Mouse (Mus musculus) heart, postnatal 0 days (tissue): ENCODE results near the gene Fbxl18. TPM values are rescaled to one million over a fixed set of nuclear protein-coding genes. Genes with fewer than 3 reads are reported as not detected.

Source experiments
- ATAC-seq: fragments of 200-750 bp; cut with Nextera tagmentation; 2 replicates; pipeline ENCODE4 v1.8.0; 2017; ENCODE audit warnings: low read depth, moderate number of reproducible peaks, moderate library complexity; ENCODE audit not compliant: insufficient read depth
- DNase-seq: peaks from one replicate; pipeline ENCODE4 v3.0.0-alpha.2; 2016; ENCODE audit warnings: low spot score
- H3K27ac ChIP-seq: fragments of 300-500 bp; sonication (generic); 2 replicates; pipeline ENCODE4 v1.5.1; 2014; ENCODE audit warnings: low read depth, mild to moderate bottlenecking
- H3K27me3 ChIP-seq: fragments of 300-500 bp; sonication (generic); 2 replicates; pipeline ENCODE4 v1.6.1; 2014; ENCODE audit warnings: low read length, mixed read lengths; ENCODE audit not compliant: control insufficient read depth, insufficient read depth
- H3K36me3 ChIP-seq: fragments of 300-500 bp; sonication (generic); replicated peaks from 2 replicates; pipeline ENCODE4 v1.6.1; 2014; ENCODE audit warnings: low read length, mixed read lengths; ENCODE audit not compliant: control insufficient read depth, insufficient read depth
- H3K4me1 ChIP-seq: fragments of 300-500 bp; sonication (generic); 2 replicates; pipeline ENCODE4 v1.6.1; 2014; ENCODE audit warnings: antibody characterized with exemption; ENCODE audit not compliant: control insufficient read depth, insufficient read depth
- H3K4me2 ChIP-seq: fragments of 300-500 bp; sonication (generic); 2 replicates; pipeline ENCODE4 v1.6.1; 2014; ENCODE audit warnings: low read depth, mild to moderate bottlenecking, low read length, moderate library complexity
- H3K4me3 ChIP-seq: fragments of 300-500 bp; sonication (generic); 2 replicates; pipeline ENCODE4 v1.5.1; 2014; ENCODE audit warnings: low read depth, low read length
- H3K9ac ChIP-seq: fragments of 300-500 bp; sonication (generic); replicated peaks from 2 replicates; pipeline ENCODE4 v1.6.1; 2014; ENCODE audit warnings: low read depth, low read length, mixed read lengths
- H3K9me3 ChIP-seq: fragments of 300-500 bp; sonication (generic); replicated peaks from 2 replicates; pipeline ENCODE4 v1.6.1; 2016; ENCODE audit warnings: low read length; ENCODE audit not compliant: control insufficient read depth
- CTCF ChIP-seq: IDR thresholded peaks from 2 replicates; pipeline ENCODE4 v1.5.1; 2016; ENCODE audit warnings: antibody characterized with exemption, control low read depth, low read depth
- EP300 ChIP-seq: IDR thresholded peaks from 2 replicates; pipeline ENCODE4 v1.6.1; 2016; ENCODE audit warnings: antibody characterized with exemption, low read depth
- WGBS: fragments of 180-500 bp; shearing (Covaris S2); extraction: QIAGEN DNeasy Blood & Tissue Kit; methylation state at CpG from one replicate; pipeline ENCODE4 v1.1.7; 2014; 5-methylcytosine and 5-hydroxymethylcytosine counted together
- polyA plus RNA-seq: library from polyadenylated mRNA; unstranded; fragments of >200 nt; fragmentation: Nextera tagmentation; extraction: Ambion mirVana; gene quantifications from 2 replicates; pipeline ENCODE4 v1.2.1, GENCODE M21; 2015
- total RNA-seq: library from RNA; depleted of rRNA; stranded (reverse); fragments of >200 nt; gene quantifications from 2 replicates; pipeline ENCODE4 v1.2.3, GENCODE M21; 2014; ENCODE audit warnings: low replicate concordance

The Fbxl18 gene
- total and polyA plus RNA-seq, 2 experiments from 2014 or later = 7.3 to 17.8 TPM

DNA sequence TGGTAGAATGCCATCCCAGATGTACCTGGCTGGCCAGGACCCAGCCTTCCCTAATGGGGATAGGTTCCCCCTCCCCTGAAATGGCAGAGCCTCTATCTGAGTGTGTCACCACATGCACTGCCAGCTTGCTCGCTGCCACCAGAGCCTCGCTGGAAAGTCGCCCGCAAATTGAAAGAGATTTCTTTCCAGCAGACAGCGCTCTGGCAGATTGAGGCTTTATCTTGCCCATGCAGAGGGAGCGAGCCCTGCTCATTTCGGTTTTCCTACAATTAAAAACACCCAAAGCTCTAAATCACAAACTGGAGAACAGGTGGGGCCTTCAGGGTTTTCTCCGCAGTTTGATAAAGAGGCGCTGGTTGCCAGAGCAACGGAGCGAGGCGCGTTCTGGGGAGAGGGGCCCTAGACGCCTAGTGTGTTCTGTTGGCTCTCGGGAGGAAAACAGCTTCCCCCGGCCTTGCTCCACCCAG is 37.4 kb downstream of the Fbxl18 start:
- H3K4me3 ChIP-seq = no peak overlapping the region

DNA sequence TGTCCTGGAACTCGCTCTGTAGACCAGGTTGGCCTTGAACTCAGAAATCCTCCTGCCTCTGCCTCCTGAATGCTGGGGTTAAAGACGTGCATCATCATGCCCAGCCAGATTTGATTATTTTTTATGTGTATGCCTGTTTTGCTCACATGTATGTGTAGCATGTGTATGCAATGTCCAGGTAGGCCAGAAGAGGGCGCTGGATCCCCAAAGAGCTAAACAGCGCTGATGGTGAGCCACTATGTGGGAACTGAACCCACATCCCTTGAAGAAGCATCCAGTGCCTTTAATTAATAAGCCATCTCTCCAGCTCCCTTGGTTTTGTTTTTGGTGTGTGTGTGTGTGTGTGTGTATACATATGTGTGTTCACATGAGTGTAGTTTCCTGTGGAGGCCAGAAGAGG is 38.8 kb downstream of the Fbxl18 start:
- Histone ChIP-seq H3K27me3 (no peaks in the 10 kb centered on the region), H3K9me3 (no peaks in the 10 kb centered on the region; the same call in 1 of the 2 replicates), H3K4me3 (no peak overlapping the region), H3K9ac (no peak overlapping the region), H3K4me2 (no peak overlapping the region), H3K27ac (no peak overlapping the region), H3K4me1 (no peaks in the 10 kb centered on the region), H3K36me3 (no peaks in the 10 kb centered on the region)
- no peak for ATAC-seq
- no peak for TF ChIP-seq EP300
- TF ChIP-seq CTCF = no peak
- WGBS = 73% methylated on average over 4 of the region's 4 CpGs
- DNase-seq = no peak

More for the DNA sequence above, 37.4 kb downstream of the Fbxl18 start:
- Histone ChIP-seq H3K36me3 (no peaks in the 10 kb centered on the region), H3K9ac (no peak overlapping the region), H3K4me1 (no peaks in the 10 kb centered on the region), H3K4me2 (peak overlapping the region; percentile 24; the same call in 1 of the 2 replicates), H3K27me3 (no peaks in the 10 kb centered on the region), H3K9me3 (no peaks in the 10 kb centered on the region; the same call in 1 of the 2 replicates), H3K27ac (no peak overlapping the region)
- TF ChIP-seq CTCF (no peak), EP300 (no peak)
- WGBS = 37% methylated on average over 16 of the region's 16 CpGs
- DNase-seq (no peak), ATAC-seq (no peak)

DNA sequence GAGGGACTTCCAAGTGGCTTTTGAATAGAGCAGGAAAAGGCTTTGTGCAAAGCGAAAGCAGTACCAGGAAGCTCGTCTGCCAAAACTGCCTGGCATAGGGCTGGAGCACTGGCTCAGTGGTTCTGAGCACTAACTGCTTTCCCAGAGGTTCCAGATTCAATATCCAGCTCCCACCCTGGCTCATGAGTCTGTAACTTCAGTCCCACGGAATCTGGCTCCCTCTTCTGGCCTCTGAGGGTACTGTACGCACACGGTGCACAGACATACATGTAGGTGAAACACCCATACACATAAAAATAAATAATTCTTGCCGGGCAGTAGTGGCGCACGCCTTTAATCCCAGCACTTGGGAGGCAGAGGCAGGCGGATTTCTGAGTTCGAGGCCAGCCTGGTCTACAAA is 40.3 kb downstream of the Fbxl18 start:
- 80% methylated on average over 10 of the region's 10 CpGs for WGBS
- H3K9ac ChIP-seq = no peak overlapping the region
- no peak overlapping the region for H3K27ac ChIP-seq
- no peaks in the 10 kb centered on the region for H3K36me3 ChIP-seq
- H3K4me2 ChIP-seq = no peak overlapping the region
- no peak for TF ChIP-seq EP300
- peak; percentile 47 for TF ChIP-seq CTCF
- no peak for DNase-seq
- no peak overlapping the region for H3K4me3 ChIP-seq
- ATAC-seq = no peak
- H3K9me3 ChIP-seq = no peaks in the 10 kb centered on the region; the same call in 1 of the 2 replicates
- H3K4me1 ChIP-seq = no peaks in the 10 kb centered on the region
- no peaks in the 10 kb centered on the region for H3K27me3 ChIP-seq

DNA sequence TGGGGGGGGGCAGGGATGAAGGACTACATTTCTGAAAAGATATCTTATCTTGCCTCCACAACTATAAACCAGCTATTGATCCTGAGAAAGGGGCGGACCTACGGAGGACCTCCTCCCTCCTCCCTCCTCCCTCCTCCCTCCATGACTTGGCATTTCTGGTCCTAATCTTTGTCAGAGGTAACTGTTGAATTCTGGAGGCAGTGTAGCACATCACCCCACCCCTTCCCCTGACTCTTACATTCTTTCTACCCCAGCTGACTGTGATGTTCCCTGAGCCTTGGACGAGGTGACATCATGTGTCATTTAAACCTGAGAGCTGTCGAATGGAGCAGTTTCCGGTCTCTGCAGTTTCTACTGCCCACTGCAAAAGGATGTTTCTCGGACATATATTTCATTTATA is 41.6 kb downstream of the Fbxl18 start:
- Histone ChIP-seq H3K4me3 (no peak overlapping the region), H3K27ac (no peak overlapping the region), H3K27me3 (no peaks in the 10 kb centered on the region), H3K4me2 (no peak overlapping the region), H3K9me3 (no peaks in the 10 kb centered on the region; the same call in 1 of the 2 replicates), H3K4me1 (no peaks in the 10 kb centered on the region), H3K36me3 (no peaks in the 10 kb centered on the region), H3K9ac (no peak overlapping the region)
- DNase-seq = no peak
- TF ChIP-seq EP300 (no peak), CTCF (no peak)
- 59% methylated on average over 6 of the region's 6 CpGs for WGBS
- no peak for ATAC-seq

DNA sequence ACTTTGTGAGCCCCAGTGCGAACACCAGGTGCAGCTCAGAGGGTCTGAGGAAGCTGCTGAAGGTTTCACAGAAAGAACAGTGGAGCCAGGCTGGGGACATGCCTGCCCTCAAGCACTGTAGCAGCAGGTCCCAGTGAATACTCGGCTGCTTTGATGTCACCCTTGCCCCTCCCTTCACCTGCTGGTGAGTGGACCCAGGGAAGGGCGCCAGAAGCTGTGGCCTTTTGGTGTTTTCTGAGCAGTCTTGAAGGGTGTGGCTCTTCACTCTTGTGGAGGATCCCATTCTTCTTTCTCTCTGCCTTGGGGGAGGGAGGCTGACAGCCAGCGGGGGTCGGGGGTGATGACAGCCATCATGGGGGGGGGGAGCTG is 43.6 kb downstream of the Fbxl18 start:
- Histone ChIP-seq H3K27me3 (no peaks in the 10 kb centered on the region), H3K4me1 (no peaks in the 10 kb centered on the region), H3K9me3 (no peaks in the 10 kb centered on the region; the same call in 1 of the 2 replicates), H3K27ac (no peak overlapping the region), H3K36me3 (no peaks in the 10 kb centered on the region), H3K9ac (no peak overlapping the region), H3K4me3 (no peak overlapping the region), H3K4me2 (no peak overlapping the region)
- DNase-seq (no peak), ATAC-seq (no peak)
- 56% methylated on average over 4 of the region's 5 CpGs for WGBS
- TF ChIP-seq EP300 (no peak), CTCF (no peak)
